Mouse (Mus musculus): ENCODE results near the gene Tssk6. TPM values are rescaled to one million over a fixed set of nuclear protein-coding genes. Genes with fewer than 3 reads are reported as not detected.

The Tssk6 gene
- under 1 TPM in 1 of 2 experiments, not detected in 1; 0.34 TPM for total RNA-seq (2021)
- long read RNA-seq, experiment 1, partial matches to known transcripts, result 0 of 1 reads
- long read RNA-seq, experiment 1, other reads (novel, unspliced or antisense), result 0 of 1 reads
- long read RNA-seq, experiment 2, result 0 reads

- intact Hi-C loops (cut with DNase I), result no loop called here
- DNase-seq (ENCODE audit: low spot score in 2 of 2), result no peak
These were observed at the start of gene Tssk6, which contains the start of the genes Ndufa13 and Yjefn3 for GRCm38 (mm10) chr8:69902163-69903062. Tssk6 (plus strand) TSS chr8:69902184. Ndufa13 (minus strand) TSS chr8:69902558. Yjefn3 (minus strand) TSS chr8:69902712.

- intact Hi-C loops (cut with DNase I), result no loop called here
- no peak for DNase-seq (ENCODE audit: low spot score in 2 of 2)
These were observed 48.1 kb upstream of the Tssk6 start for GRCm38 (mm10) chr8:69853869-69854268.

- DNase-seq (ENCODE audit: low spot score in 2 of 2), result no peak
- intact Hi-C loops (cut with DNase I), result no loop called here
These were observed 41.2 kb upstream of the Tssk6 start for GRCm38 (mm10) chr8:69860807-69861206.

- DNase-seq (ENCODE audit: low spot score in 2 of 2), result no peak
- intact Hi-C loops (cut with DNase I), result no loop called here
These were observed 40.7 kb upstream of the Tssk6 start for GRCm38 (mm10) chr8:69861251-69861650.

- intact Hi-C loops (cut with DNase I), result no loop called here
- DNase-seq (ENCODE audit: low spot score in 2 of 2), result peak in 1 of 2 experiments; percentile 50
These were observed 38.5 kb upstream of the Tssk6 start for GRCm38 (mm10) chr8:69863387-69864020.

GRCm38 (mm10) chr8:69864180-69864579 is 37.8 kb upstream of the Tssk6 start:
- intact Hi-C loops (cut with DNase I), result no loop called here
- DNase-seq (ENCODE audit: low spot score in 2 of 2), result no peak

- DNase-seq (ENCODE audit: low spot score in 2 of 2), result no peak
- intact Hi-C loops (cut with DNase I), result no loop called here
These were observed 34.2 kb upstream of the Tssk6 start for GRCm38 (mm10) chr8:69867696-69868326.

- no peak for DNase-seq (ENCODE audit: low spot score in 2 of 2)
- intact Hi-C loops (cut with DNase I), result no loop called here
These were observed 31.8 kb upstream of the Tssk6 start for GRCm38 (mm10) chr8:69870003-69870765.

- intact Hi-C loops (cut with DNase I), result no loop called here
- DNase-seq (ENCODE audit: low spot score in 2 of 2), result no peak
These were observed 31.1 kb upstream of the Tssk6 start for GRCm38 (mm10) chr8:69870907-69871306.

GRCm38 (mm10) chr8:69874155-69874554 is 27.8 kb upstream of the Tssk6 start:
- intact Hi-C loops (cut with DNase I), result loop anchor here (2.0 kb wide), 1 partner anchor 17 kb away; no protein-coding TSS in a partner anchor
- peak; percentile 79 to 80 for DNase-seq (ENCODE audit: low spot score in 2 of 2)

GRCm38 (mm10) chr8:69874654-69875053 is 27.3 kb upstream of the Tssk6 start:
- DNase-seq (ENCODE audit: low spot score in 2 of 2), result no peak

GRCm38 (mm10) chr8:69876097-69876496 is 25.9 kb upstream of the Tssk6 start:
- DNase-seq (ENCODE audit: low spot score in 2 of 2), result no peak
- intact Hi-C loops (cut with DNase I), result no loop called here

More at GRCm38 (mm10) chr8:69874654-69875053, 27.3 kb upstream of the Tssk6 start:
- intact Hi-C loops (cut with DNase I), result loop anchor here (2.0 kb wide), 1 partner anchor 16 kb away; no protein-coding TSS in a partner anchor

- DNase-seq (ENCODE audit: low spot score in 2 of 2), result no peak
- intact Hi-C loops (cut with DNase I), result no loop called here
These were observed 25.0 kb upstream of the Tssk6 start for GRCm38 (mm10) chr8:69876967-69877366.

GRCm38 (mm10) chr8:69877396-69877795 is 24.6 kb upstream of the Tssk6 start:
- intact Hi-C loops (cut with DNase I), result no loop called here
- DNase-seq (ENCODE audit: low spot score in 2 of 2), result no peak

- no peak for DNase-seq (ENCODE audit: low spot score in 2 of 2)
- intact Hi-C loops (cut with DNase I), result no loop called here
These were observed 24.0 kb upstream of the Tssk6 start for GRCm38 (mm10) chr8:69877992-69878391.

GRCm38 (mm10) chr8:69879678-69880077 is 22.3 kb upstream of the Tssk6 start:
- intact Hi-C loops (cut with DNase I), result no loop called here
- DNase-seq (ENCODE audit: low spot score in 2 of 2), result no peak

- DNase-seq (ENCODE audit: low spot score in 2 of 2), result no peak
- intact Hi-C loops (cut with DNase I), result no loop called here
These were observed 21.1 kb upstream of the Tssk6 start for GRCm38 (mm10) chr8:69880841-69881240.

- intact Hi-C loops (cut with DNase I), result no loop called here
- DNase-seq (ENCODE audit: low spot score in 2 of 2), result no peak
These were observed 20.6 kb upstream of the Tssk6 start for GRCm38 (mm10) chr8:69881261-69881865.
